Mouse (Mus musculus) bone marrow macrophage, adult 2 months (primary cell): Measurements from ENCODE around the gene Mbl1.

Experiments used
- CTCF ChIP-seq: IDR thresholded peaks from 2 replicates; pipeline ENCODE4 v1.5.1; 2012; ENCODE audit warnings: low read depth, mild to moderate bottlenecking, low read length, moderate library complexity
- POLR2A ChIP-seq: IDR thresholded peaks from 2 replicates; pipeline ENCODE4 v1.6.1; 2012; ENCODE audit warnings: mild to moderate bottlenecking, low read depth, low read length, borderline replicate concordance

- TF ChIP-seq CTCF (no peak), POLR2A (no peak)
Measured at GRCm38 (mm10) chr14:41140686-41141085, 10.6 kb upstream of the Mbl1 start.
